Mouse (Mus musculus) embryo, embryonic 10 days (tissue): Measurements from ENCODE around the gene Rab22a.
"Not testable (repeated sequence)": the region's sequence is repeated elsewhere in the genome, so short reads cannot be mapped to it uniquely, and the experiment has no call there.

ENCODE experiments used
- DNase-seq: peaks from one replicate; pipeline ENCODE4 v3.0.0-alpha.2; 2015; ENCODE audit warnings: low spot score

Rab22a gene

GRCm38 (mm10) chr2:173672328-173672896, 12.9 kb downstream of the Rab22a start:
- DNase-seq: no peak

GRCm38 (mm10) chr2:173673469-173673868, 13.9 kb downstream of the Rab22a start:
- DNase-seq: no peak

- DNase-seq: no peak
Observed at GRCm38 (mm10) chr2:173678593-173678992, 19.0 kb downstream of the Rab22a start.

GRCm38 (mm10) chr2:173679217-173679616, 19.7 kb downstream of the Rab22a start:
- DNase-seq: no peak

- DNase-seq: no peak
Observed at GRCm38 (mm10) chr2:173680153-173680552, 20.6 kb downstream of the Rab22a start.

GRCm38 (mm10) chr2:173682773-173683172, 23.2 kb downstream of the Rab22a start:
- DNase-seq: no peak

- DNase-seq: no peak
Observed at GRCm38 (mm10) chr2:173685781-173686361, 26.3 kb downstream of the Rab22a start.

GRCm38 (mm10) chr2:173687363-173687762, 27.8 kb downstream of the Rab22a start:
- DNase-seq: no peak

GRCm38 (mm10) chr2:173689835-173690234, 30.3 kb downstream of the Rab22a start:
- no peak for DNase-seq

- no peak for DNase-seq
Observed at GRCm38 (mm10) chr2:173691748-173692147, 32.2 kb downstream of the Rab22a start.

GRCm38 (mm10) chr2:173692693-173693092, 33.1 kb downstream of the Rab22a start:
- DNase-seq: no peak

GRCm38 (mm10) chr2:173698850-173699249, 39.3 kb downstream of the Rab22a start:
- no peak for DNase-seq

GRCm38 (mm10) chr2:173702096-173702866, 42.7 kb downstream of the Rab22a start:
- peak; percentile 25 for DNase-seq

GRCm38 (mm10) chr2:173702867-173703237, 43.3 kb downstream of the Rab22a start:
- DNase-seq: no peak

GRCm38 (mm10) chr2:173705827-173706551, 46.4 kb downstream of the Rab22a start:
- no peak for DNase-seq

GRCm38 (mm10) chr2:173707626-173708025, 48.1 kb downstream of the Rab22a start:
- not testable (repeated sequence) for DNase-seq

- DNase-seq: no peak
Observed at GRCm38 (mm10) chr2:173710193-173710592, 50.6 kb downstream of the Rab22a start.

GRCm38 (mm10) chr2:173712656-173713055, 53.1 kb downstream of the Rab22a start:
- no peak for DNase-seq

- DNase-seq: no peak
Observed at GRCm38 (mm10) chr2:173713241-173713640, 53.7 kb downstream of the Rab22a start.

GRCm38 (mm10) chr2:173714620-173715218, 55.2 kb downstream of the Rab22a start:
- DNase-seq: no peak

- DNase-seq: no peak
Observed at GRCm38 (mm10) chr2:173716966-173717365, 57.4 kb downstream of the Rab22a start.

GRCm38 (mm10) chr2:173719115-173719514, 59.6 kb downstream of the Rab22a start, which contains the start of gene 1700010B08Rik:
1700010B08Rik (plus strand) TSS chr2:173719415.
- DNase-seq: not testable (repeated sequence)
